Mouse (Mus musculus) lung, adult 2 months (tissue): ENCODE measurements around the gene Cenpf.

ENCODE experiments used
- CTCF ChIP-seq: fragments of 200-500 bp; IDR thresholded peaks from 2 replicates; pipeline ENCODE4 v1.5.1; 2011; ENCODE audit warnings: mild to moderate bottlenecking, low read length, control low read depth; ENCODE audit not compliant: insufficient read depth
- POLR2A ChIP-seq: fragments of 200-500 bp; IDR thresholded peaks from 2 replicates; pipeline ENCODE4 v1.6.1; 2011; ENCODE audit warnings: low read depth, mild to moderate bottlenecking, control low read depth, low read length, borderline replicate concordance; ENCODE audit errors: extremely low read depth

- TF ChIP-seq CTCF (no peak), POLR2A (no peak)
Observed at GRCm38 (mm10) chr1:189608640-189609039, 79.2 kb downstream of the Cenpf start.
